Mouse (Mus musculus) layer of hippocampus, adult 2 months (tissue): ENCODE data around the gene Shisa4. TPM values are rescaled to one million over a fixed set of nuclear protein-coding genes. Genes with fewer than 3 reads are reported as not detected.

Experiments used
- DNase-seq, 2 experiments: peaks; one replicate each; pipeline ENCODE4 v3.0.0; 2022; ENCODE audit warnings: low spot score in 2 of 2
- H3K27ac ChIP-seq: fragments of 200-600 bp; 2 replicates; pipeline ENCODE4 v1.8.1; 2022
- H3K4me3 ChIP-seq: fragments of 200-600 bp; 2 replicates; pipeline ENCODE4 v1.8.1; 2022; ENCODE audit warnings: mild to moderate bottlenecking
- CTCF ChIP-seq: fragments of 200-600 bp; conservative IDR thresholded peaks from 2 replicates; pipeline ENCODE4 v1.8.1; 2022; ENCODE audit warnings: antibody characterized with exemption, mild to moderate bottlenecking, moderate library complexity
- total RNA-seq, 2 experiments: library from RNA; stranded (reverse); gene quantifications; 2 replicates each; pipeline ENCODE4 v1.2.3; 2021

Shisa4 gene
- total RNA-seq, 2 experiments from 2014 or later: 121 TPM

DNA sequence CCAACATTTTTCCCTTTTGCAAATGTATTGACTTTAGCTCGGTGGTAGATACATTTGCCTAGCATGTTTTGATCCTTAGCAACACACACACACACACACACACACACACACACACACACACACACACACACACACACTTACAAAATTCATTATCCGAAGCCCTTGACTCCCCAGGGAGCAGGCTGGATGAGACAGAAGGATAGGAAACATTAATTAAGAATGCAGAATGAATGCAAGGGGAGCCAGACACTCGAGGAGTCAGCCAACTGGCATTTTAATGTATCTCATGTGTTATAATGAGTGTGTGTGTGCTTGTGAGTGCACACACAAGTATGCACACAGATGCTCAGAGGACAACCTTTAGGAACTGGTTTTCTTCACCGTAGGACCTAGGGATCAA is 13.5 kb downstream of the Shisa4 start:
- Histone ChIP-seq H3K4me3 (no peak overlapping the region), H3K27ac (no peak overlapping the region)
- no peak for TF ChIP-seq CTCF
- no peak for DNase-seq

DNA sequence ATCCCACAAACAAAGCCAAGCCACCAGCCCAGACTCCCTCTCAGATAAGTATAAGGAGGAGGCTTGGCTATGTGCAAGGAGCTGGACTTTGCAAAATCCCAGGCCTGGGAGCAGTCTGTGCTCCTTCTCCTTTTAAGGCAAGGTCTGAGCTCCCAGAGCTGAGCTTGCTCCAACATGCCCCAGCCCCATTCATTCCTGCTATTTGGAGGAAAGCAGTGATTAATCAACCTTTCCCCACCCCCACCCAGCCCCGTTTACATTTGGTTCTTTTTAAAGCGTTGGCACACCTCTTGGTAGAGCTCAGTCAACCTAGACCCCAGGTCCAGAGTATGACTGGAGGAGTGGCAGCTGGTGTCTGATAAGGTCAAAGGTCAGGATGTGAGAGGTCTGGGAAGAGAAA is 16.0 kb downstream of the Shisa4 start:
- DNase-seq: no peak
- no peak for TF ChIP-seq CTCF
- Histone ChIP-seq H3K27ac (no peak overlapping the region), H3K4me3 (no peak overlapping the region)

DNA sequence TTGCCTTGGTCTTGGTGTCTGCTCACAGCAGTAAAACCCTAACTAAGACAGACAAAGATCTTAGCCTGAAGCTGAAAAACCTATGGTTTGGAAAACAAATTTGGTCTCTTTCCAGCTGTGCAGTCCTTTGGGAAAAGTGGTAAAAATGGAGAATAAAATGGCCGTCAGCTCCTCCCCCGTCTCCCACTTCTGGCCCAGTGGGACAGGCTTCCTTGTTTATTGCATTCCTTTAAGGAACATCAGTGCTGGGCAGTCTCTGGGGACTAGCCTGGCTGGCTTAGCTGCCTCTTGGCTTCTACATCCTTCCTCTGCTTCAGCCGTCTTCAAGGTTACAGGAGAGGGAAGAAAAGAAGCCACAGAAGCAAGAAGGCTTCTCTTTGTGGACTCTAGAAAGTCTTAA is 23.1 kb downstream of the Shisa4 start:
- H3K27ac ChIP-seq: peak overlapping the region; percentile 49; the same call in 1 of the 2 replicates
- no peak for TF ChIP-seq CTCF
- DNase-seq: no peak
- H3K4me3 ChIP-seq: no peak overlapping the region

- Histone ChIP-seq H3K4me3 (no peak overlapping the region), H3K27ac (peak overlapping the region; percentile 77)
- TF ChIP-seq CTCF: no peak
- DNase-seq: peak in 1 of 2 experiments; percentile 33
Observed at GRCm38 (mm10) chr1:135347498-135348169, 27.4 kb downstream of the Shisa4 start.

DNA sequence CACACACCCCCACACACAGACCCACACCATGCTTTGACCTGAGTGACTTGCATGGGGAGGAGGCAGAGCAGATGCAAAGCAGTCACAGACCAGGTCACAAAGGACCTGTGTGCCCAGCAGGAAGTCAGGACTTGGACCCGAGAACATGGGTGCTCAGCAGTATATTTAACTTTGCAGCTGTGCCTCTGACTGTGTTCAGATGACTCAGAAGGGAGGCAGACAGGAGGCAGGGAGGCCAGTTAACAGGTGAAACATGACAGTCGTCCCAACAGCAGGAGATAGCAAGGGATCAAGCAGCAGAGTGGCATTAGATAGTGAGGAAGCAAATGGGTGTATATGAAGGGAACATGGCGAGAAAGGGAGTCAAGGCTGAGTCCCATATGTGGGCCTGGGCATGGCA is 28.1 kb downstream of the Shisa4 start:
- no peak for TF ChIP-seq CTCF
- Histone ChIP-seq H3K4me3 (no peak overlapping the region), H3K27ac (peak overlapping the region; percentile 77; the same call in 1 of the 2 replicates)
- no peak for DNase-seq

DNA sequence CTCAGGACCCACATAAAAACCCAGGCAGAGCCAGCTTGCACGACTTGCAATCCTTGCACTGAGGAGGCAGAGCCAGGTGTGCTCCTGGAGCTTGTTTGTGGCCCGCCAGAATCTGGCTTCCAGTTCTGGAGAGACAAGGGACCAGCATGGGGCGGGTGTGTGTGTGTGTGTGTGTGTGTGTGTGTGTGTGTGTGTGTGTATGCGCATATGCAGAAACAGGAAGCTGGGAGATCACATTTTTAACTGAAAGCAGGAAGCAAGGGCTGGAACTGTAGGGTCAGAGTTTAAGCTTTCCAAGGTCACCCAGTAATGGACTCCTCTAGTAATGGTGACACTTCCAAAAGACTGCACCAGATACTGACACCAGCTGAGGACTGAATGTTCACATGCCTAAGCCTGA is 31.0 kb downstream of the Shisa4 start:
- no peak for DNase-seq
- Histone ChIP-seq H3K4me3 (no peak overlapping the region), H3K27ac (no peak overlapping the region)
- no peak for TF ChIP-seq CTCF

- Histone ChIP-seq H3K4me3 (no peak overlapping the region), H3K27ac (no peak overlapping the region)
- DNase-seq: no peak
- TF ChIP-seq CTCF: no peak
Observed at GRCm38 (mm10) chr1:135341947-135342346, 33.1 kb downstream of the Shisa4 start.

DNA sequence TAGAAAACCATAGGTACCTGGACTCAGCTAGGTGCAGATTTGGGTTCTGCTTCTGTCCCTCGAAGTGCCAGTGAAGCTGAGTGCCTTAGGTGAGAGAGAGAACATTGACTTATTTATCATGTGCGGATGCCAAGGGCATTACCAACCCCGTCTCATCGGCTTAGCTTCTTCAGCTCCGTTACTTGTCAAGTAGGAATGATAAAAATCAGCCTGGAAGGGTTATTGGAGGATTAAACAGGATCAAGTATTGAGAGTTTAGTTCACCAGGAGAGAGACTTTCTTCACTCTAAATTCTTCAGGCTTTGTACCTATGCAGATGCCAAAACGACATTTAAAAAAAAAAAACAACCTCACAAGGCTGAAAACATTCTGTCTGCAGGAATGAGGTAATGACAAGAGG is 44.5 kb downstream of the Shisa4 start:
- DNase-seq: no peak
- Histone ChIP-seq H3K4me3 (no peak overlapping the region), H3K27ac (no peak overlapping the region)
- TF ChIP-seq CTCF: no peak

DNA sequence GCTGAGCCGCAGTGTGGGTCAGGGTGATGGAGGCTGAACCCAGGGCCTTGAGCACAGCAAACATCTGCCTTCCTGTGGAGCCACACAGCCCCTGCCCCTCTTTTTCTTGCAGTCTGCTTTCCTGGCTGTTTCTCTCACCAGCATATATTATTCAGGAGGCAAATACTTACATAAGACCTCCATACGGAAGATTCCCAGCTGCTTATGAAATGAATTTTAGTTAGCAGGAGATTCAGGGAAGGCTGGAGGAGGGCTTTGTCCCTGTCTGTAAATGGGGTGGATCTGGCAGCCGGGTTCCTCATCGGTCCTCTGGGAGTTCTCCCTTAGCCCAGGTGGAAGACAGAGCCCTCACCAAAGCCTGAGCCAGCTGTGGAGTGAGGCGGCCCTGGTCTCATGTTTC is 46.7 kb downstream of the Shisa4 start:
- DNase-seq: peak in 1 of 2 experiments; percentile 30
- TF ChIP-seq CTCF: no peak
- Histone ChIP-seq H3K27ac (peak overlapping the region; percentile 10; the same call in 1 of the 2 replicates), H3K4me3 (no peak overlapping the region)

GRCm38 (mm10) chr1:135325934-135326333 is 49.1 kb downstream of the Shisa4 start:
- DNase-seq: no peak
- no peak overlapping the region for H3K4me3 ChIP-seq
- TF ChIP-seq CTCF: no peak
- H3K27ac ChIP-seq: no peak overlapping the region

DNA sequence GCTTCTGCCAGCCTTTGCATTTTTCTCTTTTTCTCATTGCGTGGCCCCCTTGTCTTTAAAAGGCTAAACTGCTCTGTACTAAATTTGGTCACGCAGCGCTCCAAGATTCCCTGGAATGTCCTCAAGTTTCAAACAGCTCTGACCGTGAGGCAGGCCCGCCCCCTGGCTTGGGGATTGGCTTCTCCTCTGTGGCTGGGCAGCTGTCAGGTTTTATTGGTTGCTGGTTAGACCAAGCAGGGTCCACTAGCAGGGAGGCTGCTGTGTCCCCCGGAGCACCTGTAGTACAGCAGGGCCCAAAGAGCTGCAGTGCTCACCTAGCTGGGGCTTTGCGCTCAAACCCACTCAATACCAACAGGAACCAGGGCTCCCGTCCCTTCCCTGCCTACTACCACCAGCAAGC is 50.5 kb downstream of the Shisa4 start, which contains the start of gene Lmod1:
Gene Lmod1 (plus strand): TSS at position 237 of the 400 bp plus-strand sequence.
- no peak within 1 kb of the TSS for H3K27ac ChIP-seq
- DNase-seq: no peak
- no peak within 1 kb of the TSS for H3K4me3 ChIP-seq
- TF ChIP-seq CTCF: no peak

DNA sequence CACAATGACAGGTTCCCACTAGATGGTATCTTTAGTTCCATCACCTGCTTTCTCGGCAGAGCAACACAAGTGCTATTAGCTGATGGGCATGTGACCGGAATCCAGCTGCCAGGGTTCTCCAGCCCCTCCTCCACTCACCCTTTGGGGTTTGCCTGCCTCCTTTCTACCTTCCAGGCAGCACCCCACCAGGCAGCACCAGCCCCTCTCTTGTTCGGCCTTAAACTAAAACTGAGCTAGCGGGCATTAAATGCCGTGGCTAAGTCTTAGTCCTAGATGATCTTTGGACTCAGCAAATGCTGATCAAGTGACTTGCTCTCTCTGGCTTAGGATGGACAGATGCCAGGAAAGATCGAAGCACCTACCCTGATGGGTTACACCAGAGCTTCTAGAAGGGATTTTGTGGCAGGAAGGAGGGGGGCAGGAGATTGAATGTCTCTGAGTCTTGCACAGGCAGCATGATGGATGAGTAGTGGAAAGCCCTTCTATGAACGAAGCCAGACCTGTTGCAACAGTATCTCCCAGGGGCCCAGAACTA is 51.6 kb downstream of the Shisa4 start:
- no peak for TF ChIP-seq CTCF
- no peak for DNase-seq
- no peak overlapping the region for H3K4me3 ChIP-seq
- H3K27ac ChIP-seq: no peak overlapping the region

Other genes starting within 250 kb of the Shisa4 start
- gene Ptpn7, start 242.5 kb downstream of the Shisa4 start, total RNA-seq: not detected
- gene Arl8a, start 228.4 kb downstream of the Shisa4 start, total RNA-seq: 100 to 1,000 TPM; 247 to 258 TPM
- gene Gpr37l1, start 207.6 kb downstream of the Shisa4 start, total RNA-seq: 100 to 1,000 TPM; 193 to 194 TPM
- gene Elf3, start 116.7 kb downstream of the Shisa4 start, total RNA-seq: not detected
- gene Rnpep, start 91.2 kb downstream of the Shisa4 start, total RNA-seq: 10 to 100 TPM; 60.3 to 65.3 TPM
- gene Timm17a, start 61.5 kb downstream of the Shisa4 start, total RNA-seq: 100 to 1,000 TPM; 177 to 178 TPM
- under 1 TPM; 0.39 to 0.61 TPM for gene Lmod1, start 50.4 kb downstream of the Shisa4 start, total RNA-seq
- gene Ipo9, start 55.3 kb upstream of the Shisa4 start, total RNA-seq: 100 to 1,000 TPM; 146 to 154 TPM
- 10 to 100 TPM; 60.3 to 71.2 TPM for gene Nav1, start 232.1 kb upstream of the Shisa4 start, total RNA-seq